Comparison of ENCODE assay signal across 15 mouse cellular contexts in genomic region chr2:112600222-112600621, GRCm38 (mm10).
DNase-seq lines count a peak whose midpoint lies in the region; TF ChIP-seq lines count a peak whose summit lies in the region.
"Had no signal": no experiment of that assay in that cellular context is flagged by ENCODE, and none has a peak within 500 bp of the region (broad histone marks: within the 10 kb centered on the region; RNA-seq: fewer than 3 reads in every experiment).

No protein-coding gene starts in this region.

- H3K27ac ChIP-seq in kidney, adult 2 months (ENCODE audit: insufficient read depth, low read depth, low read length) = no peak overlapping the region
- H3K27ac ChIP-seq: forebrain, embryonic 10.5 days; macrophage had no signal

- TF ChIP-seq CTCF in kidney, adult 2 months (conservative IDR thresholded peaks at IDR 0.05; ENCODE audit: insufficient read depth, insufficient read length, low read depth, low read length) = no peak

- peaks cover 3% of the 10 kb centered on the region; the same call in 1 of the 2 replicates for H3K4me1 ChIP-seq in kidney, adult 2 months (ENCODE audit: control insufficient read depth, insufficient read depth, low read length)

- TF ChIP-seq POLR2A in kidney, adult 2 months (IDR thresholded peaks at IDR 0.05; ENCODE audit: low read depth, low read length) = no peak

- no peak overlapping the region for H3K4me3 ChIP-seq in kidney, adult 2 months (ENCODE audit: insufficient read depth, low read depth, low read length)
- H3K4me3 ChIP-seq: forebrain, embryonic 10.5 days had no signal

- peak; percentile 22 for DNase-seq in kidney, adult 2 months
- no peak for DNase-seq in kidney, adult 9 months
- DNase-seq in 416B (ENCODE audit: low read depth) (peak; percentile 7), A20 (ENCODE audit: low read depth, low spot score) (peak; percentile 10)
- DNase-seq in cerebellum, postnatal 25 days = peak; percentile 33 to 37
- DNase-seq in thymus, postnatal 0 days (ENCODE audit: low spot score) = no peak
- DNase-seq in gastrocnemius, postnatal 14 days = no peak
- DNase-seq: adrenal gland, adult 2 months; heart, adult 11 months; kidney, postnatal 25 days; lung, adult 2 months; thymus, adult 2 months had no signal

- WGBS in kidney, adult 2 months = 60% methylated on average over 10 of the region's 10 CpGs

- intact Hi-C loops in gastrocnemius, postnatal 14 days (cut with DNase I; ENCODE audit: low total_unique reads) = no loop called here

- no peaks in the 10 kb centered on the region for H3K36me3 ChIP-seq in kidney, adult 2 months (ENCODE audit: control insufficient read depth, insufficient read depth, low read length)
- H3K36me3 ChIP-seq: forebrain, embryonic 10.5 days had no signal

- no peaks in the 10 kb centered on the region for H3K27me3 ChIP-seq in kidney, adult 2 months (replicated peaks; ENCODE audit: control insufficient read depth, insufficient read depth, low read length)
- H3K27me3 ChIP-seq: Patski had no signal

Comparison
In these comparisons a context has a peak if more than half of its experiments do, and no peak if none do; other contexts are left out.
1. DNase-seq: peak in kidney, adult 2 months (single experiment), 416B (single experiment), A20 (single experiment) and cerebellum, postnatal 25 days (2 of 2); none in kidney, adult 9 months (single experiment), thymus, postnatal 0 days (single experiment) and gastrocnemius, postnatal 14 days (single experiment).